Mouse (Mus musculus) limb, embryonic 13.5 days (tissue): ENCODE measurements around the gene Cdk5rap3. TPM values are rescaled to one million over a fixed set of nuclear protein-coding genes. Genes with fewer than 3 reads are reported as not detected.

ENCODE experiments used
- ATAC-seq: fragments of 200-750 bp; cut with Nextera tagmentation; 2 replicates; pipeline ENCODE4 v1.8.0; 2017; ENCODE audit warnings: low read depth, moderate number of reproducible peaks, moderate TSS enrichment; ENCODE audit not compliant: low FRiP score
- H3K27ac ChIP-seq: fragments of 300-500 bp; sonication (generic); 2 replicates; pipeline ENCODE4 v1.5.1; 2015; ENCODE audit warnings: inconsistent platforms, mild to moderate bottlenecking, moderate library complexity
- H3K27me3 ChIP-seq: fragments of 300-500 bp; sonication (generic); 2 replicates; pipeline ENCODE4 v1.6.1; 2015; ENCODE audit warnings: mild to moderate bottlenecking, inconsistent platforms
- H3K36me3 ChIP-seq: fragments of 300-500 bp; sonication (generic); 2 replicates; pipeline ENCODE4 v1.6.1; 2015; ENCODE audit warnings: inconsistent platforms, mild to moderate bottlenecking, moderate library complexity
- H3K4me1 ChIP-seq: fragments of 300-500 bp; sonication (generic); 2 replicates; pipeline ENCODE4 v1.6.1; 2015; ENCODE audit warnings: inconsistent platforms
- H3K4me2 ChIP-seq: fragments of 300-500 bp; sonication (generic); replicated peaks from 2 replicates; pipeline ENCODE4 v1.6.1; 2015; ENCODE audit warnings: inconsistent platforms, mild to moderate bottlenecking, moderate library complexity
- H3K4me3 ChIP-seq: fragments of 300-500 bp; sonication (generic); 2 replicates; pipeline ENCODE4 v1.5.1; 2015; ENCODE audit warnings: moderate library complexity, mild to moderate bottlenecking, inconsistent platforms
- H3K9ac ChIP-seq: fragments of 300-500 bp; sonication (generic); 2 replicates; pipeline ENCODE4 v1.6.1; 2015; ENCODE audit warnings: mild to moderate bottlenecking, inconsistent platforms
- H3K9me3 ChIP-seq: fragments of 300-500 bp; sonication (generic); 2 replicates; pipeline ENCODE4 v1.6.1; 2016; ENCODE audit warnings: inconsistent platforms
- WGBS: fragments of 180-500 bp; shearing (Covaris S2); methylation state at CpG from one replicate; pipeline ENCODE4 v1.1.7; 2015; 5-methylcytosine and 5-hydroxymethylcytosine counted together
- polyA plus RNA-seq: library from polyadenylated mRNA; unstranded; fragments of >200 nt; fragmentation: Nextera tagmentation; extraction: Ambion mirVana; gene quantifications from 2 replicates; pipeline ENCODE4 v1.2.1, GENCODE M21; 2015

Cdk5rap3 gene
- 87.0 and 92.3 TPM in 2 replicates for polyA plus RNA-seq

DNA sequence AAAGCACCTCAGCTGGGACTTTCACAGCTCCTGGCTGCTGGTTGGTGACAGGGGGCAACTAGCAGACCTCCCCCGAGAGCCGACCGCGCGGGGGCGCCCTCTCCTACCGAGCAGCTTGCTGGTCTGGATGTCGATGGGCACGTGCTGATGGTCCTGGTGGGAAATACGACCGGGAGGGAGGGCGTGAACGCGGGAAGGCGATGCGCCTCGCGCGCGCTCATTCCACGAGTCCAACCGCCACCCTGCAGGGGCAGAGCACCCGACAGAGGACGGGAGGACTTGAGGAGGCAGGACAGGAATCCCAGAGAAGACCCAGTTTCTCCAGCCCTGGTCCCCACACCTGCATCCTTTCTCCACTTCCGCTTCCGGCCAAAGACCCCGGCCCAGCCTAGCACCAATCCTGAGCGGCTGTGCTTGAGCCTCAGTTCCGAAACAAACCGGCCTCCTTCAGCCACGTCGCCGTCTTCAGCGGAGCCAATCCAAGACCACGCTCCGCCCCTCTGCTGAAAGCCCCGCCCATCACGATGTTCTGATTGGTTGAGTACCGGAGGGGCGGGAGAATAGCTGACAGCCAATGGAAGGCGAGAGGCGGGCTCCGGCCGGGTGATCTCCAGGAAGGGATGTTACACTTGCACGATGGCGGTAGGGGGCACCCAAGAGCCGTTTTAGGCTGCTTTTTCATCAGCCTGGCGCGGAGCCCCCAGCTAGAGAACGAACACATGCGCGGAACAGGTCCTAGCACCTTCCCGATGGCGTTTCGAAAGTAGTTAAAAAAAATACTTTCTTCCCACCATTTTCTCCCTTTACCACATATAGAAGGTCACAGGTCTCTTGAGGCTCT, at the start of gene Cdk5rap3:
Cdk5rap3 (minus strand) TSS at position 453 of the 841 bp plus-strand sequence.
- Histone ChIP-seq H3K9me3 (no peaks in the 10 kb centered on the region), H3K36me3 (peaks cover 11% of the 10 kb centered on the region), H3K4me1 (peaks cover 12% of the 10 kb centered on the region), H3K27ac (peak within 1 kb of the TSS; percentile 23; the same call in 1 of the 2 replicates), H3K27me3 (peaks cover 2% of the 10 kb centered on the region), H3K4me3 (peak within 1 kb of the TSS; percentile 74), H3K9ac (peak within 1 kb of the TSS; percentile 80), H3K4me2 (peak within 1 kb of the TSS; percentile 90)
- under 1% methylated on average over 55 of the region's 55 CpGs for WGBS
- peak; percentile 98 for ATAC-seq

DNA sequence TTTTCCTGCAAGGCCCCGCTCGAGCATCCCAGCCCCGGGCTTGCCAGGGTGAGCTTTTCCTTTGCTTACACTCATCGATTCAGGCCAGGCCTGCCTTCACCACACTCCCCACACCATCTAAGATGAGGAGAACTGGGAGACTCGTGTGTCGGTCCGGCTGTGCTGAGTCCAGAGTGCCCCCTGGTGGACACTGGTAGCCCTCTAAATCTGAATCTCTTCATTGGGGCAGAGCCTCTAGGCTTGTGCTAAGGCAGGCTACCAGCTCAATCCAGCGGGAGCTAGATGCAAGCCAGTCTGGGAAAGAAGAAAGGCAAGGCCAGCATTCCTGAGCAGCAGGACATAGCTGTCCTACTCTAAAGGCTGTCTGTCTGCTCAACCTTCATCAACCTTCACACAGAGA, 47.3 kb upstream of the Cdk5rap3 start:
- peaks cover 45% of the 10 kb centered on the region for H3K36me3 ChIP-seq
- peak; percentile 82; the same call in 1 of the 2 replicates for ATAC-seq
- whole genome bisulfite sequencing: 14% methylated on average over 8 of the region's 8 CpGs
- no peak overlapping the region for H3K4me3 ChIP-seq
- no peaks in the 10 kb centered on the region for H3K27me3 ChIP-seq
- H3K4me1 ChIP-seq: peaks cover 4% of the 10 kb centered on the region; the same call in 1 of the 2 replicates
- H3K9me3 ChIP-seq: no peaks in the 10 kb centered on the region
- no peak overlapping the region for H3K4me2 ChIP-seq
- H3K9ac ChIP-seq: no peak overlapping the region
- H3K27ac ChIP-seq: no peak overlapping the region

DNA sequence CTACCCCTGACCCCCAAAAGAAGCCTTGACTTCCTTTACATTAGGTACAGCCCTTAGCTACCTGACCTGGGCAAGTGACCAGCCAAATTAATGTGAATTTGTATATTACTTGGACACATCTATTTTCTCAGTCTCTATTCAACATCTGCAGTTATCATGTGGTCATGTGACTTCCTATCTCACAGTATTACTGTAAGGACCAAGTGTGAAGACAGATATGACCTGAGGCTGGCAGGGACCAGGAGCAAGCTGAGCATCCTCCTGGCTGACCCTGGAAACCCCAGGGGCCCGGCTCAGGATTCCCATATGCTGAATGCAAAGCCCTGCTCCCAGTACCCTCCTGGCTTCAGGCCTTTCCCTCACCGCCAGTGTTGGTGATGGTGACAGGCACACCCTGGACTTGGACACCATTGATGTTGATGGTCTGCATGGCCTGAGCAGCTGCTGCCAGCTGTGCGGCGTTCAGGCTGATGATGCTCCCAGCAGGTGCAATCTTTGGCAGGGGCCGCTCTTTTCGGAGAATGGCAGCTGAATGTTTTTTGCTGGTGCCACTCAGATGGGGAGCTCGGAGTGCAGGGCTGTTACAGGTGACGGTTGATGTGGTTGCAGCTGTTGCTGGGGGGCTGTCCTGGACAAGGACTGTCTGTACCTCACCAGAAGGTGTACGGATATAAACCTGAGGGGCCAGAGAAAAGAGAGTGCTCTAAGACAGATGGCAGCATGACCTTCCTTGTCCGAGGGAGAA, 40.9 kb upstream of the Cdk5rap3 start:
- peaks cover 94% of the 10 kb centered on the region for H3K36me3 ChIP-seq
- no peak overlapping the region for H3K4me2 ChIP-seq
- H3K27me3 ChIP-seq: no peaks in the 10 kb centered on the region
- no peak overlapping the region for H3K9ac ChIP-seq
- H3K4me3 ChIP-seq: no peak overlapping the region
- no peak for ATAC-seq
- no peaks in the 10 kb centered on the region for H3K4me1 ChIP-seq
- no peak overlapping the region; the same call in 1 of the 2 replicates for H3K27ac ChIP-seq
- no peaks in the 10 kb centered on the region for H3K9me3 ChIP-seq
- WGBS: 89% methylated on average over 10 of the region's 10 CpGs

- H3K4me3 ChIP-seq: no peak overlapping the region
- no peak overlapping the region for H3K4me2 ChIP-seq
- no peak; the same call in 1 of the 2 replicates for ATAC-seq
- peaks cover 95% of the 10 kb centered on the region for H3K36me3 ChIP-seq
- H3K27me3 ChIP-seq: no peaks in the 10 kb centered on the region
- H3K9me3 ChIP-seq: no peaks in the 10 kb centered on the region
- 45% methylated on average over 16 of the region's 20 CpGs for WGBS
- H3K4me1 ChIP-seq: no peaks in the 10 kb centered on the region
- H3K9ac ChIP-seq: no peak overlapping the region
- H3K27ac ChIP-seq: no peak overlapping the region
Observed at GRCm38 (mm10) chr11:96956009-96956724, 39.9 kb upstream of the Cdk5rap3 start.

DNA sequence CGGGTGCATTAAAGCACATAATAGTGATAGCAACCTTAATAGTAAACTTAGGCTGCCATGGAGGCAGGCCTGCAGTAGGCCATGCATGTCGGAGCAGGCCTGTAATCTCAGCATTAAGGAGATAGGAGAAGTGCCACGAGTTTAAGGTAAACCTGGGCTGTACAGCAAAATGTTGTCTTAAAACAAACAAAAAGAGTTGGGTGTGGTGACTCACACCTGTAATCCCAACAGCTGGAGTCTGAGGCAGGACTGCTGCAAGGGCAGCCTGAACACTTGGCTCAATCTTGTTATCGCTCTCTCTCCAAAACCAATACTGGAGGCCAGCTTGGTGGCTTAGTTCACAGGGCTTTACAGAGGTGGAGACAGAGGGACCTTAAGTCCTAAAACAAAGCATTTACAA, 38.8 kb upstream of the Cdk5rap3 start:
- no peaks in the 10 kb centered on the region for H3K4me1 ChIP-seq
- no peak overlapping the region for H3K4me3 ChIP-seq
- WGBS: 90% methylated on average over 4 of the region's 4 CpGs
- no peaks in the 10 kb centered on the region for H3K9me3 ChIP-seq
- no peak for ATAC-seq
- no peak overlapping the region for H3K27ac ChIP-seq
- H3K9ac ChIP-seq: no peak overlapping the region
- no peaks in the 10 kb centered on the region for H3K27me3 ChIP-seq
- H3K36me3 ChIP-seq: peaks cover 93% of the 10 kb centered on the region
- no peak overlapping the region for H3K4me2 ChIP-seq

DNA sequence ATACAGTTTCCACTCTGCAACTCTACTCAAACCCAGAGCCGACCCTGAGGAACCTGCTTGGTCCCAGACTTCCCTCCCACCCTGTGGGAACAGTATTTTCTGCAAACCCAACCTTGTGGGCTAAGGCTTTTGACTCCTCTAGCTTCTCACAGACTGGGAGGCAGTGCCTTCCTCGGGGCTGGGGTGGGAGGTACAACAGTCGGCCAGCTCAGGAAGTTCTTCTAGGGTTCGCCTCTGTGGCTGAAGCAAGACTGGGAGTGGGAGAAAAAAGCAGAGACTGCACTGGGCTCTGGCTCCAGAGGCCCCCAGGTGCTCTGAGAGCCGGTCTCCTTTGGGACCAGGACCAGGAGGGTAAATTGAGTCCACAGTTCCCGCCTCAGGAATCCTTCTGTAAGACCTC, 36.6 kb upstream of the Cdk5rap3 start:
- Histone ChIP-seq H3K36me3 (peaks cover 82% of the 10 kb centered on the region), H3K27me3 (no peaks in the 10 kb centered on the region), H3K4me3 (no peak overlapping the region), H3K4me2 (no peak overlapping the region), H3K9me3 (no peaks in the 10 kb centered on the region), H3K4me1 (no peaks in the 10 kb centered on the region), H3K27ac (no peak overlapping the region), H3K9ac (no peak overlapping the region)
- no peak for ATAC-seq
- WGBS: 74% methylated on average over 6 of the region's 6 CpGs

GRCm38 (mm10) chr11:96952426-96952825, 36.1 kb upstream of the Cdk5rap3 start:
- ATAC-seq: no peak
- Histone ChIP-seq H3K36me3 (peaks cover 77% of the 10 kb centered on the region), H3K27me3 (no peaks in the 10 kb centered on the region), H3K9ac (no peak overlapping the region), H3K4me3 (no peak overlapping the region), H3K4me1 (no peaks in the 10 kb centered on the region), H3K27ac (no peak overlapping the region), H3K4me2 (no peak overlapping the region), H3K9me3 (no peaks in the 10 kb centered on the region)
- WGBS: 84% methylated on average over 10 of the region's 10 CpGs

- Histone ChIP-seq H3K27me3 (no peaks in the 10 kb centered on the region), H3K27ac (no peak overlapping the region), H3K36me3 (peaks cover 61% of the 10 kb centered on the region), H3K9ac (no peak overlapping the region), H3K4me3 (no peak overlapping the region), H3K4me1 (no peaks in the 10 kb centered on the region), H3K4me2 (no peak overlapping the region), H3K9me3 (no peaks in the 10 kb centered on the region)
- ATAC-seq: no peak
- 91% methylated on average over 3 of the region's 3 CpGs for WGBS
Observed at GRCm38 (mm10) chr11:96950767-96951166, 34.5 kb upstream of the Cdk5rap3 start.

- Histone ChIP-seq H3K4me1 (peaks cover 15% of the 10 kb centered on the region), H3K36me3 (peaks cover 34% of the 10 kb centered on the region), H3K4me2 (no peak overlapping the region), H3K27me3 (no peaks in the 10 kb centered on the region), H3K9me3 (no peaks in the 10 kb centered on the region), H3K9ac (no peak overlapping the region), H3K4me3 (no peak overlapping the region), H3K27ac (no peak overlapping the region)
- WGBS: 94% methylated on average over 4 of the region's 4 CpGs
- no peak for ATAC-seq
Observed at GRCm38 (mm10) chr11:96947849-96948248, 31.6 kb upstream of the Cdk5rap3 start.

DNA sequence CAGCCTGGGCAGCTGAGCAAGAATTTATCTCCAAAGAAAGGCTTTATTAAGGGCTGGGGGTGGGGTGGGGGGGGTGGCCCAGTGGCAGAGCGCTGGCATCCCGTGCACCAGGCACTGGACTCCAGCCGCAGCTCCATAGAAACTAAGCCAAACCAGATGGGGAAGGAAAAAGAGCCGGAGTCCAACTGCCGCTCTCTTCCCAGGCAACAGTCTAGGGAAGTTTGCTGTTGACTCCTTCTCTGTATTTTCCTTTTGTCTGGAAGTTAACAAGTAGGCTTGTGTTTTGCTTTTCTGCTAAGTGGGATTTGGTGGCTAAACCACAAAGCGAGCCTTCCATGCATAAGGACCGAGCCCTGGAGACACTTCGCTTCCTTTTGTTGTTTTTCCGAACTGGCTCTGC, 30.2 kb upstream of the Cdk5rap3 start:
- Histone ChIP-seq H3K4me2 (no peak overlapping the region), H3K4me3 (no peak overlapping the region), H3K36me3 (peaks cover 20% of the 10 kb centered on the region), H3K9me3 (no peaks in the 10 kb centered on the region), H3K9ac (no peak overlapping the region), H3K27me3 (no peaks in the 10 kb centered on the region), H3K4me1 (peaks cover 15% of the 10 kb centered on the region), H3K27ac (no peak overlapping the region)
- ATAC-seq: no peak
- WGBS: 56% methylated on average over 9 of the region's 9 CpGs

DNA sequence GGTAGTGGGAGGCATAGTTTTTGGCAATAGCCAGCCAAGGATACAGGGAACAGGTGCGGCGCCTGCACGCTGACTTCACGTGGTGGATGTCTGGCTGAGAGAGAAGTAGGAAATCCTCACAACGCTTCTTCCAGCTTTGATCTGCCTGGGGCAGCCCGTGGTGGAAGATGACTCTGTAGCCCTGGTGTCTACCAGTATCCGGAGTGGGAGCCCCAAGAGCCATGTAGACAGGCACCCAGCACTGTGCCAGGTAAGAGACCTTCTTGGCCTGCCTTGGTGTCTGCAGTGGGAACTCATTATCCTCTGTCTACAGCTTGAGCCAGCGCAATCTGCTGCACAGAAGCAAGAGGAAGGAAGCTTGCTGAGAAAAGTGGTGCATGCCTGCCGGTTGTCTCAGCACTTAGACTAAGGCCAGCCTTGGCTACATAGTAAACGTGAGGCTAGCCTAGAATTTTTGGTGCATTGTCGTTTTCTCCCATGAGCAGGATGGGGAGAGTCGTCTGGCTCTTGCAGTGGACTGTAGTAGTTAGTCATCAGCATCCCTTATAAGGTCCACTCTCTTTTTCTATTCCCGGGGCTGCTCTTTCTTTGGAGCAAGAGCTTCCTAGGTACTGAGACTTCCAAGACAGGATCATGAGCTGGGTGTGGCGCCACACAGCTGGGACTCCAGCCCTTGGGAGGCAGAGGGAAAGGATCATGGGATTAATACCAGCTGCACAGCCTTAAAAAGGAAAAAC, 28.7 kb upstream of the Cdk5rap3 start:
- 80% methylated on average over 14 of the region's 14 CpGs for WGBS
- Histone ChIP-seq H3K4me2 (peak overlapping the region; percentile 86), H3K27me3 (no peaks in the 10 kb centered on the region), H3K4me3 (peak overlapping the region; percentile 56; the same call in 1 of the 2 replicates), H3K4me1 (peaks cover 15% of the 10 kb centered on the region), H3K9ac (no peak overlapping the region), H3K27ac (no peak overlapping the region), H3K9me3 (no peaks in the 10 kb centered on the region), H3K36me3 (peaks cover 7% of the 10 kb centered on the region; the same call in 1 of the 2 replicates)
- no peak for ATAC-seq
